Mouse (Mus musculus) intestine, embryonic 15.5 days (tissue): ENCODE measurements at regions not wholly inside any gene's neighbourhood (a gene's known extent, or its start where the extent isn't known, plus 50 kb on each side); places are given as distances from the start of the nearest gene placed in this dataset.

Experiments used
- ATAC-seq: fragments of 200-750 bp; cut with Nextera tagmentation; 2 replicates; pipeline ENCODE4 v1.8.0; 2017; ENCODE audit warnings: moderate TSS enrichment, moderate library complexity
- H3K27ac ChIP-seq: fragments of 300-500 bp; sonication (generic); 2 replicates; pipeline ENCODE4 v1.5.1; 2015; ENCODE audit warnings: mild to moderate bottlenecking, inconsistent platforms
- H3K27me3 ChIP-seq: fragments of 300-500 bp; sonication (generic); replicated peaks from 2 replicates; pipeline ENCODE4 v1.6.1; 2015; ENCODE audit warnings: inconsistent platforms
- H3K36me3 ChIP-seq: fragments of 300-500 bp; sonication (generic); 2 replicates; pipeline ENCODE4 v1.6.1; 2015; ENCODE audit warnings: inconsistent platforms
- H3K4me1 ChIP-seq: fragments of 300-500 bp; sonication (generic); replicated peaks from 2 replicates; pipeline ENCODE4 v1.6.1; 2015; ENCODE audit warnings: inconsistent platforms
- H3K4me2 ChIP-seq: fragments of 300-500 bp; sonication (generic); replicated peaks from 2 replicates; pipeline ENCODE4 v1.6.1; 2015; ENCODE audit warnings: mild to moderate bottlenecking, inconsistent platforms
- H3K4me3 ChIP-seq: fragments of 300-500 bp; sonication (generic); replicated peaks from 2 replicates; pipeline ENCODE4 v1.5.1; 2015; ENCODE audit warnings: inconsistent platforms
- H3K9ac ChIP-seq: fragments of 300-500 bp; sonication (generic); 2 replicates; pipeline ENCODE4 v1.6.1; 2015; ENCODE audit warnings: inconsistent platforms
- H3K9me3 ChIP-seq: fragments of 300-500 bp; sonication (generic); 2 replicates; pipeline ENCODE4 v1.6.1; 2016; ENCODE audit warnings: inconsistent platforms
- WGBS: fragments of 180-500 bp; shearing (Covaris S2); methylation state at CpG from one replicate; pipeline ENCODE4 v1.1.7; 2015; 5-methylcytosine and 5-hydroxymethylcytosine counted together

DNA sequence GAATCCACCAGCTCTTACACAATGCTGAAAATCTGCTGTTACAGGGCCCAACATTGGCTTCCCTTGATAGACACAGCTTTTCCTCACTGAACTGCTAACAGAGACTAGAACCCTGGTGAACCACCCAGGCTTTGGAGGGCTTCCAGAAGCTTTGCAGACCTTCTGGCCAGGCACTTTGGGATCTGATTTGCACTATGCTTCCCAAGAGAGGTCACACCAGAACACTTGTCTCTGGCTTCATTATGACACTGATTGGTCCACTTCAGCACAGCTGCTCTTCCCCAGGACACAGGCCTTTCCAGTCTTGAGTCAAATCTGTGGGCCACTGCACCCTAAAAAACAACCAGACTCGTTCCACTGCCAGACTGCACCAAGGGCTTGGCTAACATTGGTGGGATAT lies 82.8 kb upstream of the Thbs1 start:
- no peak for ATAC-seq
- no peak overlapping the region for H3K27ac ChIP-seq
- 74% methylated on average over 1 of the region's 1 CpGs for WGBS
- no peaks in the 10 kb centered on the region for H3K27me3 ChIP-seq
- no peaks in the 10 kb centered on the region for H3K4me1 ChIP-seq
- H3K36me3 ChIP-seq, result no peaks in the 10 kb centered on the region
- no peak overlapping the region for H3K9ac ChIP-seq
- H3K4me3 ChIP-seq, result no peak overlapping the region
- H3K4me2 ChIP-seq, result no peak overlapping the region
- no peaks in the 10 kb centered on the region for H3K9me3 ChIP-seq

DNA sequence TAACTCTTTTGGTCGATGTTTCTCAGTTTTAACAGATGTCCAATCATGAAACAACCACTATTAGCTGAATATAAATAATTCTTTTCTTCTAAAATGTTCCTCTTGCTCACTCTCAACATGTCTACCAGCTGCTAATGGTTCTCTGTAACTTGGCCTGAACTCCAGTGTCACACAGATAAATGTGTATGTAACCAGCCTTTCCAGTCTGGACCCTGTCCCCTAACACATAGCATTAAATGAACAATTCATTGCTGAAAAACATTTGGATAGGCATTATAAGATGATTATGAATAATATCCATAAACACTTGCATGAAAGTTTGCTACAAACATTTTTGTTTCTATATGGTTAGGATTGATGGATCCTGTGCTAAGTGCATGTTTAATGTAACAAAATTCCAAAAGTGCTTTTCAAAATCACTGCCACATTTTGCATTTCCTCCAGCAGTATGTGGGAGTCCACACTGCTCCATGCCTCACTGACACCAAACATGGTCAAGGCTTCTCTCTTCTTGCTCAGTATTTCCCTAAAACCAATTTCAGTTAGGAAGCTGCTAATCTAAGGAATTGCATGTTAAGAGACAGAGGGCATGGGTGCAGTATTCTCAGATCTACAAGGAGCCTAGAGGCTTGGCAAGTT lies 82.1 kb upstream of the Thbs1 start:
- no peak overlapping the region for H3K4me3 ChIP-seq
- H3K9ac ChIP-seq, result no peak overlapping the region
- 0 out of 2 replicates have a peak, but pooled peaks have one; percentile 43 for ATAC-seq
- WGBS, result 49% methylated on average over 1 of the region's 1 CpGs
- no peak overlapping the region for H3K27ac ChIP-seq
- H3K27me3 ChIP-seq, result no peaks in the 10 kb centered on the region
- H3K36me3 ChIP-seq, result no peaks in the 10 kb centered on the region
- no peaks in the 10 kb centered on the region for H3K9me3 ChIP-seq
- no peak overlapping the region for H3K4me2 ChIP-seq
- no peaks in the 10 kb centered on the region for H3K4me1 ChIP-seq

DNA sequence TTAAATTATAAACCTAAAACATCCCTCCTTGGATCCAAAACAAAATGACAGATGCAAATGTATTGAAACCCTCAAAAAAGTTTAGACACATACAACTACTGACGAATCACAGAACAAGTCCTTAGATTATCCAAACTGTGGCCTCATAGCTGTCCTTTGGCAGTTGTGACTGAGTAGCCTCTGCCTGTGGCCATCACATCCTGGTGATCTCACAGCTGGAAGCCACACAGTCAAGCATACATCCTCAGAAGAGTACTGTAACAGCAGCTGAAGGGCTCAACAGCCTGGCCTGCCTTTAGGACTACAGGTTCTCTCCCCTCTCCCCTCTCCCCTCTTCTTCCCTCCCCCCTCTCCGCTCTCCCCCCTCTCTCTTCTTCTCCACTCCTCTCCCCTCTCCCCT lies 80.0 kb upstream of the Thbs1 start:
- no peak overlapping the region for H3K4me3 ChIP-seq
- no peak overlapping the region for H3K9ac ChIP-seq
- H3K9me3 ChIP-seq, result no peaks in the 10 kb centered on the region
- WGBS, result 65% methylated on average over 2 of the region's 2 CpGs
- H3K27me3 ChIP-seq, result no peaks in the 10 kb centered on the region
- H3K4me2 ChIP-seq, result no peak overlapping the region
- H3K27ac ChIP-seq, result no peak overlapping the region
- no peak for ATAC-seq
- H3K4me1 ChIP-seq, result no peaks in the 10 kb centered on the region
- no peaks in the 10 kb centered on the region for H3K36me3 ChIP-seq

DNA sequence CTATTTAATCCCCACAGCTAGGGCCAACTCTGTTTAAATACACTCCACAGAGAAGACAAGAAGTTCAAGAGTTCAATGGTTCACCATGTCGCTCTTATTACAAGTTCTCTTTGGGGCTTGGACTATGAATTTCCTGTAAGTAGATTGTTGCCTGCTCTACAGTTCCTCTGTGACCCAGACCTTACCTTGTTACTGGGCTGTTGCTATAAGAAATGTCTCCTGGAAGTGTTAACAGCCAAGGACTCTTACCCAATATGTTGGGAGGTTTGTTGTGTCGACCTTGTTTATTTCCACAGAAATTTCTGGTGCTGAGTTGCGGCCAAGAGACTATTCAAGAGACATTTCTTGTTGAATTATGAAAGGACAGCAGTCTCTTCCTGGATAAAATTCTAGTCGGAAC lies 78.3 kb upstream of the Thbs1 start:
- no peak overlapping the region for H3K4me3 ChIP-seq
- no peaks in the 10 kb centered on the region for H3K4me1 ChIP-seq
- ATAC-seq, result no peak
- no peaks in the 10 kb centered on the region for H3K27me3 ChIP-seq
- 79% methylated on average over 4 of the region's 4 CpGs for WGBS
- no peak overlapping the region for H3K9ac ChIP-seq
- no peaks in the 10 kb centered on the region for H3K36me3 ChIP-seq
- no peak overlapping the region for H3K4me2 ChIP-seq
- H3K27ac ChIP-seq, result no peak overlapping the region
- H3K9me3 ChIP-seq, result no peaks in the 10 kb centered on the region

DNA sequence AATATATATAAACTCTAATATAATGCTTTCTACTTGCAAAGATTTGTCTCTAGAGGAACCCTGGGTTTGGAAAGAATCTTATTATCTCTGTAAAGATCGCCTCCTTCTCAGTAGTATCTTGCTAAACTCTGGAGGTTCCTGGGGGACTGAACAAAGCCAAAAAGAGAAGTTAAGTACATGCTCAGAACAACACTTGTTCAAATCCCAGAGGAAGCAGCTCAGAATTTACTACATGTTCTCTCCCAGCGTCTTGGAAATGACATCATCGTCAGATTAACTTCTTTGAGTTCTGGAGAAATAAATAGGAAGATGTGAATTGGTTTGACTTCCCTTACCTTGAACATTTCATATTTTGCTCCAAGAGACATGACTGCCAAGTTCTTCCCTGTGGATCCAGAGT lies 77.7 kb upstream of the Thbs1 start:
- Histone ChIP-seq H3K36me3 (no peaks in the 10 kb centered on the region), H3K9ac (no peak overlapping the region), H3K9me3 (no peaks in the 10 kb centered on the region), H3K4me1 (0 out of 2 replicates have a peak, but pooled peaks cover 2% of the 10 kb centered on the region), H3K27me3 (no peaks in the 10 kb centered on the region), H3K27ac (no peak overlapping the region), H3K4me2 (no peak overlapping the region), H3K4me3 (no peak overlapping the region)
- no peak for ATAC-seq
- WGBS, result 78% methylated on average over 3 of the region's 3 CpGs

DNA sequence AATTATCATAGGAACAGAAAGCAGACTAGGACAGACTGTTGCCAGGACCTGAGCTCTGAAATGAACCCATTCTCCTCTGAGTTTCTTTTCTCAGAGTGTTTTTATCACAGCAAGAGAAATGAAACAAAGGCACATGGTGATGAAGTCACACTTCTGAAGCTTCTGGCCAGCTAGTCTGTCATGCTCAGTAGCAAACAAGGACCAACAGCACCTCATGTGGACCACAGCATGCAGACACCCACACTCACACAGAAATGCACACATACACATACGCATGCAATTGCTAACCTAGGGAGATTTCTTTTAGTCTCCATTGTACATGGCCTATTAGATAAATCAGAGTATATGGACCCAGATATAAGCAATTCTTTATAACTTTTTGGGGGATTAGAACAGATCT lies 76.3 kb upstream of the Thbs1 start:
- peaks cover 8% of the 10 kb centered on the region for H3K4me1 ChIP-seq
- H3K27me3 ChIP-seq, result no peaks in the 10 kb centered on the region
- H3K4me3 ChIP-seq, result no peak overlapping the region
- WGBS, result 98% methylated on average over 1 of the region's 1 CpGs
- ATAC-seq, result no peak
- no peaks in the 10 kb centered on the region for H3K9me3 ChIP-seq
- H3K4me2 ChIP-seq, result no peak overlapping the region
- no peaks in the 10 kb centered on the region for H3K36me3 ChIP-seq
- H3K27ac ChIP-seq, result no peak overlapping the region
- H3K9ac ChIP-seq, result no peak overlapping the region

DNA sequence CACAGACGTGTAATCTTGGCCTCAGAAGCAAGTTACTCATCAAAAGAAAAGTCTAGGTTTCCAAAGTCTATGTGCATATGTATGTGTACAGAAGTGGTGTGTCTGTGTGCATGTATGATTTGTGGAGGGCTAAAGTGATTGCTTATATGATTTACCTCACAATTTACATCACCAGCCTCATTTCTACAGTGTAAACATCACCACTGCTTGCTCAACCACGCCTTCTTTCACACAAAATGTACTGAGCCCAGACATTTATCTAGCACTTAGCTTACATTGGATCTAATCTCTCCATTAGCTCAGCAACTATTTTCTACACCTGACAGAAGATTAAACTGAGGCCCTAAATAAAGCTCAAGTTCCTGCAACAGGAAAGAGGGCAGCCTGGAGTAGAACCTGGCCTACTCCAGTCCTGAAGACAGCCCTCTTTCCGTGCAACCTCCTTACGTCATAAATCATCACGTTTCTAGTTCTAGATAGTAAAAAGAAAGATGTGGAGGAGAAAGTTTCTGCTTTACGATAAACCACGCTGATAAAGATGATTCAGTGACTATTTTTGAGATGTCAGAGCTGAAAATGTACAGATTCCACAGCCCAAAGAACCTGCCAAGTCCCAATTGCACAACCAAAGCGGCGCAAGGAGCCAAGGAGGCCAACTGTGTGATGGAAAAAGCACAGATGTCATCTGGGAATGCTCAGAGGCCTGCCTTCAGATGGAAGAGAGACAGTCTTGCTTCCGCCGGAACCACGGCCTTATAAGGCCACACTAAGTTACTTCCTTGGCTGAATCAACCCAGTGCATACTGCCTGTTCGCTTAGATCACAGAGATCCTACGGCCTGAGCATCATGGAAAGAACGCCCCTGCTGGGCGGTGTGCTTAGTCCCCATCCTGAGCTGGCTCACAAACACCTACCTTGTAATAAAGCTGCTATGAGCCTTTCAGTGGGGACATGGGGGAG lies 72.5 kb upstream of the Thbs1 start:
- Histone ChIP-seq H3K36me3 (no peaks in the 10 kb centered on the region), H3K27me3 (no peaks in the 10 kb centered on the region), H3K4me1 (peaks cover 8% of the 10 kb centered on the region), H3K4me2 (no peak overlapping the region), H3K4me3 (no peak overlapping the region), H3K9me3 (no peaks in the 10 kb centered on the region), H3K27ac (no peak overlapping the region), H3K9ac (no peak overlapping the region)
- peak; percentile 69 for ATAC-seq
- 54% methylated on average over 16 of the region's 16 CpGs for WGBS

DNA sequence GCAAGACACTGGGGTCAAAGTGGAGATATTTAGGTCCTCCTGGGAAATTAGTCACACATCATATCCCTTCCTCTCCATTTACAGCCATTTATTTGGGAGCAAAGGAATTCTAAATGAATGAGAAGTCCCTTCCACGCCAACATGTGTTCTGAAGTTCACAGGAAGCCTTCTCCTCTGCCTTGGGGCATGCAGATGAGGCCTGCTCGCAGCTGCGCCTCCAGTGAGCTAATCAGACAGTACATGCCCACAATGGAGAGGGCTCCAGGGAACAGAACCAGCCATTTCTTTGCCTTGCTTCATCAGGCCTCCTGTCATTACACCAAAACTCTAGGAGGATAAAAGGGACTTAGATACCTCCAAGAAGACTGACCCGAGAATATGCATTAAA lies 71.9 kb upstream of the Thbs1 start:
- no peak overlapping the region for H3K27ac ChIP-seq
- no peaks in the 10 kb centered on the region for H3K36me3 ChIP-seq
- H3K27me3 ChIP-seq, result no peaks in the 10 kb centered on the region
- H3K4me1 ChIP-seq, result peaks cover 8% of the 10 kb centered on the region
- H3K4me2 ChIP-seq, result no peak overlapping the region
- H3K9me3 ChIP-seq, result no peaks in the 10 kb centered on the region
- 80% methylated on average over 4 of the region's 4 CpGs for WGBS
- H3K9ac ChIP-seq, result no peak overlapping the region
- no peak overlapping the region for H3K4me3 ChIP-seq
- ATAC-seq, result no peak

DNA sequence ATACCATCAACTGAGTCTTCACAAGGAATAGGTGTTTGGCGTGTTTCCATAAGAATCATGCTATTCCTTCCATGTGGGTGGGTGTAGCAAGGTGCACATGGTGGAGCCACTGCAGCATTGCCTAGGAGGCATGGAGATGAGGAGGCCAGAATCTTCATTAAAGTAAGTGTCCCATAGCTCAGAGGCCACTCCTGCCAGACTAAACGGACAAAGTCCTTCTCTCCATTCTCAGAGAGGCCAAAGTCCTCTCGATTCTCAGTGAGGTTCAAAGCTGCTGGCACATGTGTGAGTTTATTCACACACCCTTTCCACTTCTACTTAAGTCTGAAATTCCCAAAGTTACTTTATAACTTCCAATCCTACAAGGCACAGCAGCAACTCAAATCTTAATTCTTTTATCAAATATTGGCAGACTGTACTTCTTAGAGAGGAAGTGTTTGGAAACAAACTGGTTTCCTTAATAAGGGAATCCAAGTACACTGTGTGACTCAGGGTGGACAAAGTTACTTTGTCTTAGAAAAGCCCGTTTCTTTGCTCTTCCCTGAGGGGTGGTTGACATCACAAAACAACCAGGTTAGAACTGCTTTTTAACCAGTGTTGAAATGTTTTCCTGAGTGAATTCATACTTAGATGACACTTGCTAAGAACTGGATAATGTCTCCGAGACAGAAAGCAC lies 69.2 kb upstream of the Thbs1 start:
- Histone ChIP-seq H3K4me3 (no peak overlapping the region), H3K36me3 (no peaks in the 10 kb centered on the region), H3K27ac (no peak overlapping the region), H3K4me1 (peaks cover 8% of the 10 kb centered on the region), H3K27me3 (no peaks in the 10 kb centered on the region), H3K9me3 (no peaks in the 10 kb centered on the region), H3K4me2 (no peak overlapping the region), H3K9ac (no peak overlapping the region)
- 58% methylated on average over 5 of the region's 5 CpGs for WGBS
- peak; percentile 79 for ATAC-seq

DNA sequence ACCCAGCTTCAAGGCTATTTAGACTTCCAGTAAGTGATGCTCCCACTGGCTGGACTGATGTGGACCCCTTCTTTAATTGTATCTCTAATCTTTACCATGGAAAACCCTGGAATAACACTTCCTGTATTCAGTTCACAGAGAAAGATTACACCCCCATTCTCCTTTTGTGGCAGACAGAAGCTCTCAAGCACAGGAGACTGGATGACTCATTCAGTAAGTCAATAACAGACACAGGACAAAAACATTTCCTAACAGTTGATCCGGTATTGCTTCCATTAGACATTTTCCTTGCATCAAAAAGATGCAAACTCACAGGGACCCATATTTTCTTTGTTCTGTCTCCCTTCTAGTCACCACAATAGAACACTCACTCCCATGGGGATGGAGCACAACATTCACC lies 67.0 kb upstream of the Thbs1 start:
- 0 out of 2 replicates have a peak, but pooled peaks have one; percentile 24 for ATAC-seq
- H3K4me2 ChIP-seq, result no peak overlapping the region
- no peak overlapping the region for H3K9ac ChIP-seq
- no peaks in the 10 kb centered on the region for H3K27me3 ChIP-seq
- no peak overlapping the region for H3K4me3 ChIP-seq
- WGBS, result 38% methylated on average over 1 of the region's 1 CpGs
- H3K36me3 ChIP-seq, result no peaks in the 10 kb centered on the region
- peaks cover 4% of the 10 kb centered on the region for H3K4me1 ChIP-seq
- H3K27ac ChIP-seq, result no peak overlapping the region
- no peaks in the 10 kb centered on the region for H3K9me3 ChIP-seq

DNA sequence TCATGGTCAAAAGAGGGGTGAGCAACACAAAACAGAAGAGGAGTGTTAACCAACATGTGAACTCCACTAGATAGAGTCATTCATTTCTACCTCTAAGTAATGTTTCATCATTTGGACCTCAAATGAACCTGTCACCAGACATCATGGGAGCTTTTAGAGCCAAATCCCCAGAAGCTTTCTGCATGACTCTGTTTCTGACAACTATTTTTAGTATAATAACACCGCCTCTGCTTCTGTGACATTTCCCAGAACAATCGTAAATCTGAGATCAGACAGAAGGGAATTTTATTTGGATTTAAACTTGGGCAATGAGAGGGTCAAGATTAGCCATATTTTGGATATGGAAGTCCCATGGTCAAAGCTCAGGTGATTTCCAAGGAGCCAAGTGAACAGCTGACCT lies 61.4 kb upstream of the Thbs1 start:
- H3K27ac ChIP-seq, result no peak overlapping the region

DNA sequence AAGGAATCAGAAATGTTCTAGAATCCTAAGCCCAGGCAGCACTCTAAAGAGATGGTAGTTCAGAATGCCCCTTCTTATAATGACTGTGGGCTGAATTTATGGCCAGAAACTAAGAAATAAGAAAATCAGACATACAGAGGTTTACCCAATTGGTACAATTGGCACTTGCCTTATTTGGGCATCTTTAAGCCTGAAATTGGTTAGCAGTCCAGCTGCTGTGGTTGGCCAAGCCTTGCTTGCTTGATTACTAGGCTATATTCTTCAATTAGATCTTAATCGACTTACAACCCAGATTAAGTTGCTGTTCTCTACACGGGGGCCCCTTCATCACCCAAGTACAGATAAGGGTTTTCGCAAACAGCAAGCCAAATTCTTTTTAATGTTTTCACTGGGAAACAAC lies 60.1 kb upstream of the Thbs1 start:
- Histone ChIP-seq H3K4me2 (no peak overlapping the region), H3K4me1 (no peaks in the 10 kb centered on the region), H3K9ac (no peak overlapping the region), H3K9me3 (no peaks in the 10 kb centered on the region), H3K27me3 (no peaks in the 10 kb centered on the region), H3K27ac (no peak overlapping the region), H3K36me3 (no peaks in the 10 kb centered on the region), H3K4me3 (no peak overlapping the region)
- WGBS, result 82% methylated on average over 3 of the region's 3 CpGs
- no peak for ATAC-seq

More for the DNA sequence above, 61.4 kb upstream of the Thbs1 start:
- H3K9me3 ChIP-seq, result no peaks in the 10 kb centered on the region
- H3K4me3 ChIP-seq, result no peak overlapping the region
- no peaks in the 10 kb centered on the region for H3K27me3 ChIP-seq
- 76% methylated on average over 2 of the region's 2 CpGs for WGBS
- no peak overlapping the region for H3K9ac ChIP-seq
- no peaks in the 10 kb centered on the region for H3K4me1 ChIP-seq
- H3K36me3 ChIP-seq, result no peaks in the 10 kb centered on the region
- H3K4me2 ChIP-seq, result no peak overlapping the region
- no peak for ATAC-seq
